Mouse (Mus musculus) right cerebral cortex, postnatal 36 days (tissue): ENCODE results near the gene Masp2.

Source experiments
- DNase-seq, 2 experiments: peaks; one replicate each; pipeline ENCODE4 v3.0.0; 2022; ENCODE audit warnings: low spot score in 2 of 2, mixed read lengths in 1 of 2

Masp2 gene

GRCm38 (mm10) chr4:148602357-148603120 is at the start of gene Masp2:
Gene Masp2, plus strand, starts transcription at chr4:148602554.
- no peak for DNase-seq

DNA sequence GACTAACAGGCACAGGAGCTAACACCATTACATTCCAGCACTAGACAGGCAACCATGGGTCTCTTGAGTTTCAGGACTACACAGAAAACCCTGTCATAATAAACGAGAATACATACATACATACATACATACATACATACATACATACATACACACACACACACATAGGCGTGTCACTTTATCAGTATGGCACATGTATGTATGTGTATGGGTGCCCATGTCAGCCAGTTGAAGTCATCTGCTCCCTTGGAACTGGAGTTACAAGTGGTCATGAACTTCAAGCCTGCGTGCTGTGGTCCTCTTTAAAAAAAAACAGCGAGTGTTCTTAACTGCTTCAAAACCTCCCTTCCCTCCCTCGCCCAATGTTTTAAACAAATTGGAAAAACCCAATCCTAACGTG is 44.6 kb upstream of the Masp2 start:
- DNase-seq: no peak

- peak; percentile 71 to 75 for DNase-seq
Observed at GRCm38 (mm10) chr4:148558297-148559000, 43.9 kb upstream of the Masp2 start, which contains the start of gene Exosc10. Gene Exosc10, plus strand, starts transcription at chr4:148558429.

DNA sequence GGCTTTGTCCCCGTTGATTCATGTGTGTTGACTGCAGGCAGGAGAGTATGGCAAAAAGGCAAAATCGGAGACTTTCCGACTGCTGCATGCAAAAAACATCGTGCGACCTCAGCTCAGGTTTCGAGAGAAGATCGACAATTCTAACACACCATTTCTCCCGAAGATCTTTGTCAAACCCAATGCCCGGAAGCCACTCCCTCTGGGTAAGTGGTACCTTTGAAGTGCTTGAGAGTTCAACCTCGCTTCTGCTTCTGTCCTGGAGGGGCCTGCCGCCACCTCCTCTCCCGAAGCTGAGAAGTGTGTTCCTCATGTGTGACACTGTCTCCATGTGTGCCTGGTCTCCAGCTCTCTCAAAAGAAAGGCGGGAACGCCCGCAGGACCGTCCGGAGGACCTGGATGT is 39.7 kb upstream of the Masp2 start:
- no peak for DNase-seq

- no peak for DNase-seq
Observed at GRCm38 (mm10) chr4:148563595-148563994, 38.8 kb upstream of the Masp2 start.

GRCm38 (mm10) chr4:148570138-148570537 is 32.2 kb upstream of the Masp2 start:
- DNase-seq: no peak

DNA sequence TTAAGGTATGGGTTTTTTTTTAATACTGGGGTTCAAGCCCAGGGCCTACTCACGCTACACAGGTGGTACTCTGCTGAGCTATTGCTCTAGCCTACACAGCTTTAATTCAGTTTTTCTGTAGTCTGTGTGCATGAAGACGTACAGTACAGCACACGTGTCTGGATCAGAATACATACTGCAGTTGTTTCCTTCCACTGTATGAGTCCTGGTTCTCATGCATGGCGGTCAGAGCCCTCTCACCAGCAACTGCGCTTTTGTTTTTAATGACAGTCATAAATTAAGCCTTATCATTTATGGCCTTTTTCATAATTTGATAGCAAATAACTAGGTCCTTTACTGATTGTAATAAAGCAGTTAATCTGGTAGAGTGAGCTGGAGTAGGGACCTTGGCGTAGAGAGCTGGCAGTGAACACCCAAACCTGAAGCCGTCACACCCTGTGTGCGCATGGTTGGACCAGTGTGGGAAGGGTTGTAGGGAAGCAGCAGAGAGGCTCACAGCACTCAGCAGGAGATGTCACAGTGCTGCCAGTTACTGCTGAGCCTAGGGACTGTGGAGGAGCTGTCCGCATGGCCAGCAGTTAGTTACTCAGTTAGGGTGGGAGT is 31.6 kb upstream of the Masp2 start:
- DNase-seq: no peak

DNA sequence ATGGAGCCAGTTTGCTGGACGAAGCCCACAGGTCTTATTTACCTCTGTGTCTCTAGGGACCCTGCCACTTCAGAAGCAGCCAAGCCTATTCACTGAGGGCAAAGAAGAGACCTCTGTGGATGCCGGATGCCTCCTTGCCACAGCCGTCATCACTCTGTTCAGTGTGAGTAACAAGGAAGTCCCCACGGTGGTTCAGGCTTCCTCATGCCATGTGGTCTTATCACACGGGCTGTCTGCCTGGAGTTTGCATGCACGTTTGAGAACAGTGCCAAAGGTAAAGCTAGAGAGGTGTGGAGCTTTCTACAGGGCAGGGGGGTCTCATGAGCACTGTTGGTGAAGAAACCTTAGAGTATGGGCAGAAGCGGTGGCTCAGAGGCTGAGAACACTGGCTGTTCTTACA is 29.1 kb upstream of the Masp2 start:
- DNase-seq: no peak

DNA sequence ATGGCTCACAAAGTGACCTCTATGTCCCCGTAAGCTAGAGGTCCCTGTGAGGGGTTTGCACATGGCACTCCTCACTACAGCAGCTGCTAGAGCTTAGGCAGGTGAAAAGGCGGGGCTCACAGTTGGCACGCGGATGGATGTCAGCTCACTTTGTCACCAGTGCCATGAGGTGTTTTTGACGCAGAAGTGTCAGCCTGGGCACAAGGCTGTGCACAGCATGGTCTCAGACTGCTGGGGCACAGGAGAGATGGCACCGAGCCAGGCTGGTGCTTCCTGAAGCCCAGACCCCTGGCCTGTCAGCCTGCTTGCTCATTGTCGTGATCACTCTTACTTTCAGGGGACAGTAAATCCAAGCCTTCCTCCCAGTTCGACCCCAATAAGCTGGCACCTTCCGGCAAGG is 21.6 kb upstream of the Masp2 start:
- DNase-seq: no peak

GRCm38 (mm10) chr4:148581422-148581821 is 20.9 kb upstream of the Masp2 start:
- DNase-seq: no peak

GRCm38 (mm10) chr4:148583257-148583656 is 19.1 kb upstream of the Masp2 start:
- DNase-seq: no peak

DNA sequence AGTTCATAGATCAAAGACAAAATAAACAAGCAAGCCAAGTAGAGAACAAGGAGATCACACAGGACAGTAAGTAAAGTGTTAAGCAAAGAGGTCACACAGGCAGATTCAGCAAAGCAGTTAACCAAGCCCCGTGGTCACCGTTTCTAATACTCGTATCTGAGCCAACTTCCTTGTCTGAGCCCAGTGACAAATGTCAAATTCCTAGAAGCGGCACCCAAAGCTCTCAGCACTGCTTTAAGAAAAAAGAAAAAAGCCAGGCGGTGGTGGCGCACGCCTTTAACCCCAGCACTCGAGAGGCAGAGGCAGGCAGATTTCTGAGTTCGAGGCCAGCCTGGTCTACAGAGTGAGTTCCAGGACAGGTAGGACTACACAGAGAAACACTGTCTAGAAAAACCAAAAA is 15.7 kb upstream of the Masp2 start:
- DNase-seq: no peak

DNA sequence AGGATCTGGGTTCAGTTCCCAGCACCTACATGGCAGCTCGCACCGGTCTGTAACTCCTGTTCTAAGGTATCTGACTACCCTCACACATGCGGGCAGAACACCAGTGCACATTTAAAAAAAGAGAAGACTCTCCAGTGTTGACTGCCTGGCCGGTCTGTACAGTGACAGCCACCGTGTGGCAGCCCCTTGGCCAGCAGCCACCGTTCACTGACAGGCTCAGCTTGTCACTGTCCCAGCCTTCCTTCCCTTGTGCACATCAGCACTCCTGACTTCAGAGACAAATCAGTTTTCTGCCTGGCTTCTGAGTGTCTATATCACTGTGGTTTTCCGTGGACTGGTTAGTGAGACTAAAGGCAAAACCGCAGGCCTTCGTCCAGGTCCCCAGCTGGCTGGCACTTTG is 13.6 kb upstream of the Masp2 start:
- no peak for DNase-seq

DNA sequence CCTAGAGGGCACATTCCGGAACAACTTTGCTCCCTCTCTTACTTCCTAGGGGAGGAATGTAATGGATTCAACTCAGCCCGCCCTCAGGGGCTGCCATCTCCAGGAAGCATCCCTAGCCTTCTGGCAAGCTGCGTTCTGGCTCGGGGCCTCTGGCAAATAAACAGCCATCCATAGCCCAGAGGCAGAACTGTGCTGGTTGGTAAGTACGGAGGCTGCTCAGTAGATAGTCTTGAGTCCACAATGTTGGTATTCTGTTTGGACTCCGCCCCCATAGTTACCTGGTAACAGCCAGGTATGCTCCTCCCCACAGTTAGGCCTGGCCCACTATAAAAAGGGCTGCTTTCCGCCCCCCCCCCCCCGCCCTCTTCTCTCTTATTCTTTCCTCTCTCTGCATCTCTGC is 12.8 kb upstream of the Masp2 start:
- DNase-seq: no peak

DNA sequence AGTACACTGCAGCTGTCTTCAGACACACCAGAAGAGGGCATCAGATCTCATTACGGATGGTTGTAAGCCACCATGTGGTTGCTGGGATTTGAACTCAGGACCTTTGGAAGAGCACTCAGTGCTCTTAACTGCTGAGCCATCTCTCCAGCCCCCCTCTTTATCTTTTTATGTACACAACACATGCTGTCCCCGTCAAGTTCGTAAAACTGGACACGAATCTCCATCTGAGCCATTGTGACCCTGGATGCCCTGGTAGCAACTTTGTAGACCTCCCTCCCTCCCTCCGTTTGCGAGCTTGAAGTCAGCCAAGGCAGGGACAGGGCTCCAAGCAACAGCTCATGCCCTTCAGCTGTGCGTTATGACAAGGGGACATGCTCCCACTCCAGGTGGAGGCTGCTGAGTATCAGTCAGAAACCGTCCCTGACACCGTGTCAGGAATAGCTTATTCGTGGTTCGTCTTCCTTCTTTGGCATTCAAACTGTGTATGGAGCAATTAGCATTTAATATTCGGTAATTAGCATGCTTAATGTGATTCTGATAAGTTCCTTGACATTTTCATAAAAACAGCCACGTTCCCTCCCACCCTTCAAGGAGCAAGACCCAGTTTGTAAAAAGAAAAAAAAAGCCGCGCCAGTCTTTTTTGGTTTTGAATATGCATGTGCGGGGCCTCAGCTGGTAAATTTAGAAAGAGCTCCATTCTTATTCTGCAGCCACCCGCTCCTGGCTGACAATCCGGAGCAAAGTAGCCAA is 11.8 kb upstream of the Masp2 start:
- DNase-seq: no peak

DNA sequence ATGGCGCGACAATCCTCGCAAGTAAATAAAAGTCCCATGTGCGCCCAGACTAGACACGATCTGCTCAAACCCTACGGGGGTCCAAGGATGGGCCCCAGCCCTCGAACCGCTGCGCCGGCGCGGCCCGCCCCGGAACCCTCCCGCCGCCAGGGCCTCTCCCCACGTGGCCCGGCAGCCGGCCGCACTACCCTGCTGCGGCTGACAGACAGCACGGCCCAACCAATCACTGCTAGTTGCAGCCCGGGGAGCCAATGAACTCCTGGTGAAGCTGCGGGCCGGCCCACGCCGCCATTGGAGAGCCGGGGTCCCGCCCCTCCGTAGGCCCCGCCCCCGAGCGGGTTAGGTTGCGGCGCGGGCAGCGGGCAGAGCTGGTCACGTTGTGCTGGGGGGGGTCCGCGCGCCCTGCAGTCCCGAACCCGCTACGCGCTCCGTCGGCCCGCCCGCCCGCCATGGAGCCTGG is 11.2 kb upstream of the Masp2 start, which contains the start of gene Srm:
Gene Srm (plus strand): TSS at position 333 of the 460 bp plus-strand sequence.
- DNase-seq: peak; percentile 99

- peak in 1 of 2 experiments; percentile 42 for DNase-seq
Observed at GRCm38 (mm10) chr4:148591637-148592380, 10.5 kb upstream of the Masp2 start.

DNA sequence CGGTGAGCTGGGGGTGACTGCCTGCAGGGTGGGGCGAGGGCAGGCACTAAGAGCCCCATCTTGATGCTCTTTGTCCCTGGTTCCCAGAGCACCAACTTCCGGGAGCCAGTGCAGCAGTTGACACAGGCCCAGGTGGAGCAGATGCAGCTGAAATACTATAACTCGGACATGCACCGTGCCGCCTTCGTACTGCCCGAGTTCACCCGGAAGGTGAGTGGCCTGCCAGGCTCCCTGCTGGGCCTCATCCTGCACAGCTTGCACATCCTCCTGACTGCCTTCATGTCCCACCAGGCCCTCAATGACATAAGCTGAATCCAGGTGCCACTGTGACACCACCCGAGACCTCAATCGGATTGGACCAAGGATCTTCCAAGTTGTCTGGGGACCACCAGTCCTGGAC is 8.4 kb upstream of the Masp2 start:
- no peak for DNase-seq

- no peak for DNase-seq
Observed at GRCm38 (mm10) chr4:148595916-148596315, 6.4 kb upstream of the Masp2 start.

DNA sequence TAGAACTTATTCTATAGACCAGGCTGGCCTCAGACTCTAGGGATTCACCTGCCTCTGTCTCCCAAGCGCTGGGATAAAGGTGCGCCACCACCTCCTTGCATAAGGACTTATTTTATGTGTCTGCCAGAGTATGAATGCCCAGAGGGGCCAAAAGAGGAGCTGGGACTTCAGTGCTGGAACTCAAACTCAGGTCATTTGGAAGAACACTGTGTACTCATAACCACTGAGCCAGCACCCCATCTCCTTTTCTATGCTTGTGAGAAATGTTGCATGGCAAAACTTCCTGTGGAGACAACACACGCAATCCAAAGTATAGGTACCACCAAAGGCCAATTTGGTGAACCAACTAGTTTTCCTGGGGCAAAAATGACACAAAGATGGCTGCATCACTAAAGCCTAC is 5.6 kb upstream of the Masp2 start:
- DNase-seq: no peak

GRCm38 (mm10) chr4:148598826-148599225 is 3.5 kb upstream of the Masp2 start:
- no peak for DNase-seq
